Mouse (Mus musculus) cortical plate, adult 2 months (tissue): ENCODE results near the gene Rbm47.

Source experiments
- CTCF ChIP-seq: fragments of 200-500 bp; IDR thresholded peaks from 2 replicates; pipeline ENCODE4 v1.5.1; 2011; ENCODE audit warnings: mild to moderate bottlenecking, control low read depth, low read length; ENCODE audit not compliant: insufficient read depth; ENCODE audit errors: extremely low read depth
- POLR2A ChIP-seq: fragments of 200-500 bp; IDR thresholded peaks from 2 replicates; pipeline ENCODE4 v1.6.1; 2011; ENCODE audit warnings: mild to moderate bottlenecking, low read length, control low read depth; ENCODE audit not compliant: insufficient read depth; ENCODE audit errors: extremely low read depth

- no peak for TF ChIP-seq CTCF
- no peak for TF ChIP-seq POLR2A
Measured at GRCm38 (mm10) chr5:66215569-66216277, 42.8 kb upstream of the Rbm47 start.
